Mouse (Mus musculus): ENCODE results near the gene Cmss1. TPM values are rescaled to one million over a fixed set of nuclear protein-coding genes. Genes with fewer than 3 reads are reported as not detected.

The Cmss1 gene
- total RNA-seq, 2 experiments from 2014 or later: 82.9 to 84.0 TPM

GRCm38 (mm10) chr16:57319284-57320124, 287.2 kb downstream of the Cmss1 start:
- DNase-seq (ENCODE audit: low spot score): no peak
- intact Hi-C loops (cut with DNase I): no loop called here

- intact Hi-C loops (cut with DNase I): no loop called here
- DNase-seq (ENCODE audit: low spot score): no peak
These were observed 288.0 kb downstream of the Cmss1 start for GRCm38 (mm10) chr16:57318637-57319125.

GRCm38 (mm10) chr16:57317882-57318636, 288.6 kb downstream of the Cmss1 start:
- intact Hi-C loops (cut with DNase I): no loop called here
- DNase-seq (ENCODE audit: low spot score): no peak

- DNase-seq (ENCODE audit: low spot score): no peak
- intact Hi-C loops (cut with DNase I): no loop called here
These were observed 289.5 kb downstream of the Cmss1 start for GRCm38 (mm10) chr16:57317127-57317526.

GRCm38 (mm10) chr16:57315026-57315425, 291.6 kb downstream of the Cmss1 start:
- DNase-seq (ENCODE audit: low spot score): no peak
- intact Hi-C loops (cut with DNase I): no loop called here

- intact Hi-C loops (cut with DNase I): no loop called here
- DNase-seq (ENCODE audit: low spot score): no peak
These were observed 292.4 kb downstream of the Cmss1 start for GRCm38 (mm10) chr16:57314236-57314635.

GRCm38 (mm10) chr16:57313487-57313886, 293.2 kb downstream of the Cmss1 start:
- DNase-seq (ENCODE audit: low spot score): no peak
- intact Hi-C loops (cut with DNase I): no loop called here

- intact Hi-C loops (cut with DNase I): no loop called here
These were observed 294.5 kb downstream of the Cmss1 start for GRCm38 (mm10) chr16:57312130-57312529.

GRCm38 (mm10) chr16:57305463-57305862, 301.2 kb downstream of the Cmss1 start:
- no peak for DNase-seq (ENCODE audit: low spot score)
- intact Hi-C loops (cut with DNase I): no loop called here

More at GRCm38 (mm10) chr16:57312130-57312529, 294.5 kb downstream of the Cmss1 start:
- DNase-seq (ENCODE audit: low spot score): no peak

GRCm38 (mm10) chr16:57303716-57304115, 302.9 kb downstream of the Cmss1 start:
- intact Hi-C loops (cut with DNase I): no loop called here

GRCm38 (mm10) chr16:57302792-57303698, 303.6 kb downstream of the Cmss1 start:
- no peak for DNase-seq (ENCODE audit: low spot score)
- intact Hi-C loops (cut with DNase I): no loop called here

More at GRCm38 (mm10) chr16:57303716-57304115, 302.9 kb downstream of the Cmss1 start:
- no peak for DNase-seq (ENCODE audit: low spot score)

- intact Hi-C loops (cut with DNase I): no loop called here
- no peak for DNase-seq (ENCODE audit: low spot score)
These were observed 305.1 kb downstream of the Cmss1 start for GRCm38 (mm10) chr16:57301512-57302115.

GRCm38 (mm10) chr16:57295216-57295934, 311.3 kb downstream of the Cmss1 start:
- DNase-seq (ENCODE audit: low spot score): no peak
- intact Hi-C loops (cut with DNase I): no loop called here

GRCm38 (mm10) chr16:57292765-57293164, 313.9 kb downstream of the Cmss1 start, which contains the start of gene Tmem30c:
Tmem30c (minus strand) TSS chr16:57292865.
- no peak for DNase-seq (ENCODE audit: low spot score)
- intact Hi-C loops (cut with DNase I): loop anchor here (5.0 kb wide), 1 partner anchor 50 kb away; no protein-coding TSS in a partner anchor

GRCm38 (mm10) chr16:57292296-57292695, 314.4 kb downstream of the Cmss1 start:
- no peak for DNase-seq (ENCODE audit: low spot score)
- intact Hi-C loops (cut with DNase I): loop anchor here (5.0 kb wide), 1 partner anchor 50 kb away; no protein-coding TSS in a partner anchor

- intact Hi-C loops (cut with DNase I): loop anchor here (5.0 kb wide), 1 partner anchor 49 kb away; no protein-coding TSS in a partner anchor
- DNase-seq (ENCODE audit: low spot score): no peak
These were observed 315.0 kb downstream of the Cmss1 start for GRCm38 (mm10) chr16:57291696-57292095.

GRCm38 (mm10) chr16:57281417-57281816, 325.2 kb downstream of the Cmss1 start:
- intact Hi-C loops (cut with DNase I): loop anchor here (5.0 kb wide), 1 partner anchor 46 kb away; no protein-coding TSS in a partner anchor
- DNase-seq (ENCODE audit: low spot score): no peak
